Mouse (Mus musculus): ENCODE measurements around the gene Igflr1.

Gene Igflr1

DNA sequence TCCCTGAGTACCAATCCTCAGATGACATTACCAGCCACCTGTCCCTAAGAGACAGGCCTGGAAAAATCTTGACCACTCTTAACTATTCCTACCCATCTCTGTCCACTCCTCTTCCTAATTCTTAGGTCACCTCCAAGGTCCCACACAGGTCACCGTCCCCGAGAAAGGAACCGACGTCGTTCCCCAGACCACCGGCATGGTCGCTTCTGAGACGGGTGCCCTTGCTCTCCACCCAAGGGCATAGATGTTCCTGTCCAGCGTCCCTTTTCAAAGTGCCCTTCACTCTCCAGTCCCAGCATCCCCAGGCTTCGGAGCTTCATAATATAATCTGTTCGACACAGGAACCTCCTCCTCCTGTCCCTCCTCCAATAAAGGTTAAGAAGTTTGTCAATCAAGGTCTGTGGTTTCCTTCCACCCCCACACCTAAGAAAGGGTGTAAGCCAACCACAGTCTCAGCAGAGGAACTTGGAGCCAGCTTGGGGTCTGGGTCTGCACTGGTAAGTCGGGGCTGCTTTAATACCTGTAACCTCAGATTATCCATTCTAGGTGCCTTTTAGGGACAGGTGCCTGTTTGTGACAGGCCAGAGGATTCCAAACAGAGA, at the start of gene Igflr1:
Gene Igflr1, plus strand, starts transcription at position 458 of the 602 bp plus-strand sequence.
- no peak for DNase-seq

DNA sequence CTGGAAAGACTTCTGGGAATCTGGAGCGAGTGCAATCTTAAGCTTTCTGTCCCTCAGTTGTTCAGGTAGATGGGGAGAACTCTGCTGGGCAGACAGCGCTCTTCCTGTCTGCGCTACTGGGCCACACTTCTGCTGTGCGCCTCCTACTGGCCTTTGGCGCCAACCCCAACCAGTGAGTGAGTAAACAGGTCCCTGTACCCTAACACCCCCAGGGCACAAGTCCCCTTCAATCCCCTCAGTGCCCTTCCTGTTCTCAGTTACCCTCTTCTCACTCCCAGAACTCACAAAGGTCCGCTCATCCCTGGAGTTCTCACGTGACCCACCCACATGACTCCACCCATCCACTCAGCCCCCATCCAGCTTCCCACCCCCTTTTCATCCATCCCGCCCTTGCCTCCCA, 46.9 kb upstream of the Igflr1 start:
- DNase-seq: no peak

- peak; percentile 25 to 42 for DNase-seq
Measured at GRCm38 (mm10) chr7:30520396-30520795, 44.8 kb upstream of the Igflr1 start.

DNA sequence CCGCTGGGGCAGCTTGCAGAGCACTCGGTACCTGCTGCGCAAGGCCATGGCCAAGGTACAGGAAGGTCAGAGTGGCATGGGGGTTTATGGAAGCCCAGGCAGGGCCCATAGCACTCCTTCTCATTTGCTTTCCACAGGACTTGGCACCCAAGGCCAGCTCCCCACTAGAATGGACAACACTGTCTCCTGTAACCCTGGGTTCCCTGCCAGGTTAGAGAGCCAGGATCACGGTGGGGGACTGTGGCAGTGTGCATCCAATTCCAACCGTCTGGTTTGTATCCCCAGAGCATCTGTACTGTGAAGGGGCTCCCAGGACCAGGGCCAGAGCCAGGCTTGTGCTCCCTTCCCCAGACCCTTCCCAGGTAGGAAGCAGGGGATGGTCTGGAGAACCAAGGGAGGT, 44.4 kb upstream of the Igflr1 start:
- DNase-seq: peak; percentile 68 to 73

DNA sequence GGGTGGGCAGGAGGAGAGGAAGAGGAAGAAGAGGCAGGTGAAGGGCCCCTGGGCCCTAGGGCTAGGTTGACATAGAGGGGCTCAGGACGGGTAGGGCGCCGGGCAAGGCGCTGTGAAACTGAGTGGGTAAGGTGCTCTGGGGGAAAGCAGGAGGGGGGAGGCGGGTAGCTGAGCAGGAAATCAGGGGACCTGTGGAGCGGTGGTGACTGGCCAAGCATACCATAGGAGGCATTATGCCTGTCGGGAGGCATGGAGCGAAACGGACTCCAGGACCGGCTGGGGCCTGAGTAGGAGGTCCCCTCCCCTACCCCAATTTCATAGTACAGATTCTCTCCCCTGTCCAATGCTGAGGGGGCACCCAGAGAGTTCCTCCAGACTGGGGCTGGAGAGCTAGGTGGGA, 42.4 kb upstream of the Igflr1 start:
- no peak for DNase-seq

GRCm38 (mm10) chr7:30524487-30524886, 40.7 kb upstream of the Igflr1 start:
- no peak for DNase-seq

- DNase-seq: no peak
Measured at GRCm38 (mm10) chr7:30525954-30526353, 39.3 kb upstream of the Igflr1 start.

DNA sequence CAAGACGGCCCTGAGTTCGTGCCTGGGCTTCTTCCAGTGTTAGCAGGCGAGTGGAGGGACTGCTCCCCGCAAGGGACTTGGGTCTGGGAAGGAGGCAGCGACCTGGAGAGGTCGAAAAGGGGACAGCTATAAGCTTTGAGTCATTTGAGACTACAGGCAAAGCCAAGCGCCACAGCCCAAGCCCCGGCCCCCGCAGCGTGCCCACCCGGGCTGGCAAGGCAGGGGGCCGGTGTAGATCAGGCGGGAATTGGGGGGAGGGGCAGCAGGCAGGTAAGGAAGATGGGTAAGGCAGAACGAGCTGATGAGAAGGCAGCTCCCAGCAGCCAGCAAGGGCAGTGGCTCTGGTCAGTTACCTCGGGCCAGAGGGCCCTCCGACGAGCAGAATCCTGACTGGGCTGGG, 38.8 kb upstream of the Igflr1 start:
- DNase-seq: no peak

- DNase-seq: no peak
Measured at GRCm38 (mm10) chr7:30526981-30527380, 38.2 kb upstream of the Igflr1 start.

GRCm38 (mm10) chr7:30531291-30531815, 33.9 kb upstream of the Igflr1 start:
- no peak for DNase-seq

GRCm38 (mm10) chr7:30532931-30533330, 32.3 kb upstream of the Igflr1 start:
- peak in 1 of 2 experiments; percentile 46 for DNase-seq

DNA sequence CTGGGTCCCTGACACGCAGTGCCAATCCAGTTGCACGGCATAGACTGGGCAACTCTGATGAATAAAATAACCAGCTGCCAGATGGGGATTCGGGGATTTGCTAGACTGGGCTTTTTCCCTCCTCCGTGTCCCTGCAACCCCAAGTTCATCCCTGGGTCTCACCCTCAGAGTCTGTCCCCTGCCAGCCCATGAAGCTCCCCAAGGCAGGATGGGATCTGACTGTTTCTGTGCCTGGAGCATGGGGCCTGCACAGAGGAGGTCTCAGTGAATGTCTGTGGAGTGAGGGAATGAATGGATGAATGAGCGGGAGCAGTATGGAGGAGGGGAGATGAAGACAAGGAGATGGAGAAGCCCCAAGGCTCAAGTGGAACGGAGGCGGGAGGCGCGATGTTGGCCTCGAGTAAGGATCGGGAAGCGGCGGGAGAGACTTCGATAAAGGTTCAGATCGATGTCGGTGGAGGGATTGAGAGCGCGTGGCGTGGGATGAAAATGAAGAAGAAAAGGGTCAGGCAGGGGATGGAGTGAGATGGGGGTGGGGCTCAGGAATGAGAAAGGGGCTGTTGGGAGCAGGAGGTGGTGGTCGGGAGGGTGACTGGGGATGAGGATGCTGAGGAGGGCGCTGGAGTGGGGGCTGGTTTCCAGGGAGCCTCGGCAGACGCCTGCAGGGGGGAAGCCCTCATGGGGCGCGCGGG, 31.1 kb upstream of the Igflr1 start:
- DNase-seq: peak in 1 of 2 experiments; percentile 31

GRCm38 (mm10) chr7:30534633-30535577, 30.3 kb upstream of the Igflr1 start, which contains the start of gene Arhgap33:
Gene Arhgap33, minus strand, starts transcription at chr7:30535060.
- DNase-seq: peak; percentile 96 to 98

DNA sequence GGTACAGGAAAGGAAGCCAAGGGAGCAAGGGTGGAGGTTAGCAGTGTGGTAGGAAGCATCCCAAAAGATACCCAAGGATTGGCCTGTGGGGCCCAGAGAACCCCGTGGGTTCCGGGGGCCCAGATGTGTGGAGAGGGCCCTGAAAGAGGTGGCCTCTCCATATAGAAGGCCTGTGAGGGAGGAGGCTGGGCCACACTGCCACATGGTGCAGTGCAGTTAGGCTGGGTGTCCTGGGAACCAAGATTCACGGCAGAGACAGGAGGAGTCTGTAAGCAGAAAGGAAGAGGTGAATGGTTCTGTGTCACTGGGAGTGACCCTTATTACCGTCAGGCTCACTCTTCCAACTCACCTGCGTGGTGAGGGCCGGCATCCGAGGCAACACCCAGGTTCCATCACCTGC, 24.7 kb upstream of the Igflr1 start:
- no peak for DNase-seq

GRCm38 (mm10) chr7:30544327-30544726, 20.9 kb upstream of the Igflr1 start:
- DNase-seq: no peak

DNA sequence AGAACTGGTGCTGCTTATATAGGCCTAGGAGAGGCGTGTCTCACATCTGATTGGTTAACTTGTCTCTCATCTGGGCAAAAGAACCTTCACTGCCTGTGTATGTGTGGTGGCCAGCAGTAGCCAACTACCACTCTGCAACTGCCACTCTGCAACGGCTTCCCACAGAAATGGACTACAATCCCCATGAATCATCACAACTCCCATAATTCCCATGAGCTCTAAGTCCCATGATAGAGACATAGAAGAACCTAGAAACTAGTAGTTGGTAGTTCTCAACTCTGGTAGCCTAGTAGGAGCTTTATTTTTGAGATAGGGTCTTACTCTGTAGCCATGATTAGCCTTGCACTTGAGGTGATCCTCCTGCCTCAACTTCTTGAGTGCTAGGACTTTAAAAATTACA, 15.3 kb upstream of the Igflr1 start:
- DNase-seq: no peak

DNA sequence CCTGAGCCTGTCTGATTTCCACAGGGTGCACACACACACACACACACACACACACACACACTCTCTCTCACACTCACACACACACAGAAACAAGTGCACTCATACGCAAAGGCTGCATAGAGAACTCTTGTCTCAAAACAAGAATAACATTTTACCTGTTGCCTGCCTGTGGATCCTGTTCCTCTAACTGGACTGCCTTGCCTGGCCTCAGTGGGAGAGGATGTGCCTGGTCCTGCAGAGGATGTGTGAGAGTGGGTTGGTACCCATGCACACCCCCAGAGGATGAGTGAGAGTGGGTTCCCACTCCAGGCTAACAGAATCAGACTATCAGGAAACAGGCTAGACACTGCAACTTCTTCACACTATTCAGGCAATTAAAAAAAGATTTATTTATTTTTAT, 14.6 kb upstream of the Igflr1 start:
- no peak for DNase-seq

GRCm38 (mm10) chr7:30551445-30552101, 13.7 kb upstream of the Igflr1 start:
- DNase-seq: no peak

- DNase-seq: peak; percentile 97
Measured at GRCm38 (mm10) chr7:30552102-30553020, 12.9 kb upstream of the Igflr1 start, which contains the start of the genes Hspb6 and Proser3. Gene Hspb6, plus strand, starts transcription at chr7:30552178. Gene Proser3, minus strand, starts transcription at chr7:30552299.

DNA sequence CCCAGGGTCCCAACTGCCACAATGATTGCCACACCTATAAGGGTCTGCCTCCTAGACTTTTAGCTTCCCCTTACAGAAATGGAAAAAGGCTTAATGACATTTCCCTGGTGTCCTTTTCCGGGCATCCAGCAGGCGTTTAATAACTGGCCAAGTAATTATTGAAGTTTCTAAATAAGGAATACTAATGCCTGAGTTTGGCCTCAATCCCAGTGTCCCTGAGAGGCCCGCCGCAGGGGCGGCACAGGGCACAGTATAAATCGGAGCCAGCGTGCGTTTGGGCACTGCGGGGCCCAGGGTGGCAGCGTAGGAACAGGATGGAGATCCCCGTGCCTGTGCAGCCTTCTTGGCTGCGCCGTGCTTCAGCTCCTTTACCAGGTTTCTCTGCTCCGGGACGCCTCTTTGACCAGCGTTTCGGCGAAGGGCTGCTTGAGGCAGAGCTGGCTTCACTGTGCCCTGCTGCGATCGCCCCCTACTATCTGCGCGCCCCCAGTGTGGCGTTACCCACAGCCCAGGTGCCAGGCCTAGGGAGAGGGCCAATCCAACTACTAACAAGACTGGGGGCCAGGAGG, 12.1 kb upstream of the Igflr1 start:
- DNase-seq: peak; percentile 74 to 78
